Mouse (Mus musculus) lung, adult 2 months (tissue): ENCODE results near the gene Zfp362.

Experiments used
- CTCF ChIP-seq: fragments of 200-500 bp; IDR thresholded peaks from 2 replicates; pipeline ENCODE4 v1.5.1; 2011; ENCODE audit warnings: mild to moderate bottlenecking, low read length, control low read depth; ENCODE audit not compliant: insufficient read depth
- POLR2A ChIP-seq: fragments of 200-500 bp; IDR thresholded peaks from 2 replicates; pipeline ENCODE4 v1.6.1; 2011; ENCODE audit warnings: low read depth, mild to moderate bottlenecking, control low read depth, low read length, borderline replicate concordance; ENCODE audit errors: extremely low read depth

- no peak for TF ChIP-seq CTCF
- no peak for TF ChIP-seq POLR2A
Measured at GRCm38 (mm10) chr4:128745160-128745559, 60.7 kb downstream of the Zfp362 start.
